Mouse (Mus musculus) CH12.LX (cell line): ENCODE measurements around the gene Ntan1. TPM values are rescaled to one million over a fixed set of nuclear protein-coding genes. Genes with fewer than 3 reads are reported as not detected.

Source experiments
- DNase-seq: peaks from one replicate; pipeline ENCODE4 v3.0.0-alpha.2; 2013; ENCODE audit errors: extremely low read depth
- H3K27ac ChIP-seq: 2 replicates; pipeline ENCODE4 v1.5.1; 2012; ENCODE audit warnings: low read depth, mild to moderate bottlenecking, control low read depth, moderate library complexity; ENCODE audit not compliant: insufficient read depth
- H3K27me3 ChIP-seq: replicated peaks from 2 replicates; pipeline ENCODE3; 2012; ENCODE audit warnings: inconsistent platforms
- H3K36me3 ChIP-seq, 2 experiments: replicated peaks in 1 of 2; 2 replicates each; pipeline versions ENCODE3 to v1.6.1; 2012; ENCODE audit warnings: inconsistent platforms in 1 of 2, low read length in 1 of 2, mild to moderate bottlenecking in 1 of 2, mixed read lengths in 1 of 2, moderate library complexity in 1 of 2; ENCODE audit not compliant: control insufficient read depth in 1 of 2, insufficient read depth in 1 of 2
- H3K4me1 ChIP-seq, 2 experiments: 2 replicates each; pipeline ENCODE4 v1.6.1; 2012; ENCODE audit warnings: inconsistent platforms in 1 of 2, moderate library complexity in 1 of 2; ENCODE audit not compliant: insufficient read depth in 2 of 2, control insufficient read depth in 1 of 2
- H3K4me2 ChIP-seq: 2 replicates; pipeline ENCODE4 v1.6.1; 2012; ENCODE audit warnings: low read depth, mild to moderate bottlenecking, control low read depth; ENCODE audit not compliant: poor library complexity, insufficient read depth, severe bottlenecking
- H3K4me3 ChIP-seq, 3 experiments: fragments of 150-350 bp in 1 of 3; sonication (generic) in 1 of 3; replicated peaks in 1 of 3; 2 replicates each; pipeline versions ENCODE3 to v1.5.1; 2011 to 2012; ENCODE audit warnings: low read depth in 2 of 3, low read length in 2 of 3, mild to moderate bottlenecking in 2 of 3, moderate library complexity in 2 of 3, control low read depth in 1 of 3, improper control_type of control experiment in 1 of 3, inconsistent platforms in 1 of 3, mixed read lengths in 1 of 3; ENCODE audit not compliant: poor library complexity in 1 of 3
- H3K79me2 ChIP-seq: replicated peaks from 2 replicates; pipeline ENCODE4 v1.6.1; 2012; ENCODE audit warnings: mild to moderate bottlenecking, moderate library complexity; ENCODE audit not compliant: control insufficient read depth, poor library complexity, insufficient read depth, severe bottlenecking; ENCODE audit errors: extremely low read depth
- H3K9ac ChIP-seq: 2 replicates; pipeline ENCODE4 v1.6.1; 2012; ENCODE audit warnings: low read depth, mild to moderate bottlenecking, control low read depth, moderate library complexity; ENCODE audit not compliant: insufficient read depth
- H3K9me3 ChIP-seq: replicated peaks from 2 replicates; pipeline ENCODE3; 2012; ENCODE audit warnings: low read length, inconsistent platforms, mixed read lengths
- BHLHE40 ChIP-seq: IDR thresholded peaks from 2 replicates; pipeline ENCODE4 v1.6.1; 2011; ENCODE audit warnings: mild to moderate bottlenecking, low read depth, low read length, improper control_type of control experiment
- CHD1 ChIP-seq: IDR thresholded peaks from 2 replicates; pipeline ENCODE4 v1.6.1; 2012; ENCODE audit warnings: low read depth, low read length, improper control_type of control experiment, inconsistent platforms
- CHD2 ChIP-seq: IDR thresholded peaks from 2 replicates; pipeline ENCODE4 v1.6.1; 2011; ENCODE audit warnings: low read length, improper control_type of control experiment
- CTCF ChIP-seq, 2 experiments: IDR thresholded peaks in 1 of 2; conservative IDR thresholded peaks in 1 of 2; 2 replicates each; pipeline ENCODE4 v1.5.1; 2011 to 2012; ENCODE audit warnings: low read depth in 2 of 2, low read length in 2 of 2, improper control_type of control experiment in 1 of 2, inconsistent platforms in 1 of 2, mild to moderate bottlenecking in 1 of 2, moderate library complexity in 1 of 2
- E2F4 ChIP-seq: IDR thresholded peaks from 2 replicates; pipeline ENCODE4 v1.6.1; 2011; ENCODE audit warnings: low read depth, low read length, improper control_type of control experiment; ENCODE audit not compliant: insufficient replicate concordance
- GABPA ChIP-seq: IDR thresholded peaks from 2 replicates; pipeline ENCODE4 v1.6.1; 2012; ENCODE audit warnings: low read depth, low read length, improper control_type of control experiment, inconsistent platforms; ENCODE audit not compliant: insufficient replicate concordance
- HCFC1 ChIP-seq: IDR thresholded peaks from 2 replicates; pipeline ENCODE4 v1.6.1; 2012; ENCODE audit warnings: low read depth, mild to moderate bottlenecking, inconsistent platforms, low read length, improper control_type of control experiment
- IRF4 ChIP-seq: IDR thresholded peaks from 2 replicates; pipeline ENCODE4 v1.6.1; 2014; ENCODE audit warnings: low read depth, mild to moderate bottlenecking, inconsistent platforms, low read length, improper control_type of control experiment
- JUND ChIP-seq: conservative IDR thresholded peaks from 2 replicates; pipeline ENCODE4 v1.6.1; 2011; ENCODE audit warnings: low read depth, low read length, improper control_type of control experiment
- KAT2A ChIP-seq: IDR thresholded peaks from 2 replicates; pipeline ENCODE4 v1.6.1; 2012; ENCODE audit warnings: low read length, improper control_type of control experiment, inconsistent platforms; ENCODE audit not compliant: insufficient replicate concordance
- MAFK ChIP-seq: IDR thresholded peaks from 2 replicates; pipeline ENCODE4 v1.6.1; 2011; ENCODE audit warnings: low read length, improper control_type of control experiment; ENCODE audit not compliant: insufficient replicate concordance
- MAX ChIP-seq: IDR thresholded peaks from 2 replicates; pipeline ENCODE4 v1.6.1; 2011; ENCODE audit warnings: low read length, improper control_type of control experiment
- NRF1 ChIP-seq: IDR thresholded peaks from 2 replicates; pipeline ENCODE4 v1.6.1; 2014; ENCODE audit warnings: low read depth, mild to moderate bottlenecking, inconsistent platforms, low read length, improper control_type of control experiment, moderate library complexity
- PAX5 ChIP-seq: IDR thresholded peaks from 2 replicates; pipeline ENCODE4 v1.6.1; 2012; ENCODE audit warnings: low read length, inconsistent platforms, mixed read lengths
- POLR2A ChIP-seq: IDR thresholded peaks from 2 replicates; pipeline ENCODE4 v1.6.1; 2011; ENCODE audit warnings: low read depth, mild to moderate bottlenecking, improper control_type of control experiment, low read length
- POLR2AphosphoS2 ChIP-seq: IDR thresholded peaks from 2 replicates; pipeline ENCODE4 v1.6.1; 2011; ENCODE audit warnings: low read depth, low read length, improper control_type of control experiment
- TBP ChIP-seq: conservative IDR thresholded peaks from 2 replicates; pipeline ENCODE4 v1.6.1; 2011; ENCODE audit warnings: low read depth, low read length, improper control_type of control experiment
- USF1 ChIP-seq: IDR thresholded peaks from 2 replicates; pipeline ENCODE4 v1.6.1; 2014; ENCODE audit warnings: low read depth, mild to moderate bottlenecking, inconsistent platforms, low read length, improper control_type of control experiment
- USF2 ChIP-seq: conservative IDR thresholded peaks from 2 replicates; pipeline ENCODE4 v1.6.1; 2011; ENCODE audit warnings: low read depth, low read length, improper control_type of control experiment
- ZKSCAN1 ChIP-seq: IDR thresholded peaks from 2 replicates; pipeline ENCODE4 v1.6.1; 2012; ENCODE audit warnings: low read depth, inconsistent platforms, low read length, improper control_type of control experiment, borderline replicate concordance
- ZNF384 ChIP-seq: IDR thresholded peaks from 2 replicates; pipeline ENCODE4 v1.6.1; 2012; ENCODE audit warnings: low read depth, low read length, improper control_type of control experiment, inconsistent platforms
- dilution Hi-C: fragments of 300-500 bp; cut with MboI; formaldehyde crosslinking; loops from 2 replicates; pipeline ENCODE4 v1.14.3; 2020; ENCODE audit warnings: low sequenced_read_pairs; ENCODE audit not compliant: extremely low pct_unique_long_range_greater_than_20kb, extremely low pct_ligation_motif_present
- in situ Hi-C: fragments of 300-500 bp; cut with MboI; formaldehyde crosslinking; loops from 3 replicates; pipeline ENCODE4 v1.14.3; 2019; ENCODE audit warnings: low sequenced_read_pairs, low pct_ligation_motif_present, low pct_unique_long_range_greater_than_20kb, mixed read lengths
- polyA plus RNA-seq: library from polyadenylated mRNA; unstranded; fragments of >175 nt; gene quantifications from 2 replicates; pipeline ENCODE4 v1.2.1, GENCODE M21; 2012; ENCODE audit warnings: low read depth; ENCODE audit not compliant: insufficient read length
- total RNA-seq, 2 experiments: library from RNA; depleted of rRNA; stranded (reverse); fragments of 300-350 nt in 1 of 2; fragments of >200 nt in 1 of 2; gene quantifications; 2 replicates each; pipeline ENCODE4 v1.2.3; 2012 to 2014

The Ntan1 gene
- total and polyA plus RNA-seq, 3 experiments = 57.3 to 111 (median 71.3) TPM

GRCm38 (mm10) chr16:13812152-13812551 is 6.5 kb upstream of the Ntan1 start:
- dilution Hi-C loops = no loop called here
- Histone ChIP-seq H3K9me3 (no peaks in the 10 kb centered on the region), H3K4me2 (no peak overlapping the region), H3K36me3 (peaks cover 69 to 95% of the 10 kb centered on the region in 2 experiments), H3K79me2 (no peaks in the 10 kb centered on the region), H3K4me3 (no peak overlapping the region), H3K27me3 (no peaks in the 10 kb centered on the region), H3K27ac (no peak overlapping the region), H3K9ac (no peak overlapping the region), H3K4me1 (peaks cover 0 to 12% of the 10 kb centered on the region in 2 experiments; a peak in 2 of 4 replicates)
- in situ Hi-C loops = no loop called here
- TF ChIP-seq HCFC1 (no peak), CTCF (conservative IDR thresholded peaks at IDR 0.05 in 1 of 2, IDR thresholded peaks at IDR 0.05 in 1 of 2; ENCODE audit: low read depth in 2 of 2, low read length in 2 of 2) (no peak), TBP (no peak), E2F4 (no peak), MAFK (no peak), ZKSCAN1 (no peak), CHD2 (no peak), IRF4 (no peak), GABPA (no peak), POLR2A (no peak), JUND (no peak), ZNF384 (no peak), PAX5 (no peak), MAX (no peak), POLR2AphosphoS2 (no peak), BHLHE40 (no peak), USF2 (no peak), KAT2A (no peak), USF1 (no peak)
- no peak for DNase-seq

- H3K9ac ChIP-seq = no peak overlapping the region
- TF ChIP-seq TBP (no peak), CHD1 (no peak), NRF1 (no peak), MAFK (no peak), GABPA (no peak), IRF4 (no peak)
- H3K27ac ChIP-seq = no peak overlapping the region
- dilution Hi-C loops = no loop called here
- no peaks in the 10 kb centered on the region for H3K9me3 ChIP-seq
- no peak overlapping the region for H3K4me2 ChIP-seq
- no peak for DNase-seq
- H3K4me1 ChIP-seq = peaks cover 0 to 15% of the 10 kb centered on the region in 2 experiments; a peak in 2 of 4 replicates
- H3K36me3 ChIP-seq = peaks cover 63 to 86% of the 10 kb centered on the region in 2 experiments
- H3K79me2 ChIP-seq = no peaks in the 10 kb centered on the region
- H3K4me3 ChIP-seq = no peak overlapping the region
- in situ Hi-C loops = no loop called here
- H3K27me3 ChIP-seq = no peaks in the 10 kb centered on the region
These were observed 5.4 kb upstream of the Ntan1 start for GRCm38 (mm10) chr16:13813200-13813599.
